Mouse (Mus musculus) layer of hippocampus, adult 6 months (tissue): ENCODE results near the gene Zfp607b. TPM values are rescaled to one million over a fixed set of nuclear protein-coding genes. Genes with fewer than 3 reads are reported as not detected.

Experiments used
- long read RNA-seq, 2 experiments: library from polyadenylated mRNA; unstranded; transcript quantifications; one replicate each; pipeline ENCODE4 v2.0.0; 2019 to 2020
- polyA plus RNA-seq: library from polyadenylated mRNA; unstranded; fragments of <200 nt; fragmentation: Nextera tagmentation; gene quantifications from 2 replicates; pipeline ENCODE4 v1.2.3, GENCODE M21; 2021

Zfp607b gene
- 2.6 and 4.0 TPM in 2 replicates for polyA plus RNA-seq
- long read RNA-seq, experiment 1, full-length matches to known transcripts, result 2 of 4 reads
- long read RNA-seq, experiment 1, partial matches to known transcripts, result 0 of 4 reads
- long read RNA-seq, experiment 1, other reads (novel, unspliced or antisense), result 2 of 4 reads
- long read RNA-seq, experiment 2, full-length matches to known transcripts, result 27 of 58 reads
- long read RNA-seq, experiment 2, partial matches to known transcripts, result 1 of 58 reads
- long read RNA-seq, experiment 2, other reads (novel, unspliced or antisense), result 30 of 58 reads

GRCm38 (mm10) chr7:27688815-27689612, at the start of gene Zfp607b:
Gene Zfp607b, plus strand, starts transcription at chr7:27689340.

GRCm38 (mm10) chr7:27653681-27654437, 35.3 kb upstream of the Zfp607b start, which contains the start of gene Ttc9b:
Gene Ttc9b, plus strand, starts transcription at chr7:27653915.

GRCm38 (mm10) chr7:27674522-27675221, 14.5 kb upstream of the Zfp607b start, which contains the start of gene Map3k10:
Gene Map3k10, minus strand, starts transcription at chr7:27674598.

GRCm38 (mm10) chr7:27731281-27731883, 42.2 kb downstream of the Zfp607b start, which contains the start of gene Zfp60:
Gene Zfp60, plus strand, starts transcription at chr7:27731389.

Other genes starting within 250 kb of the Zfp607b start
- 2.6 and 2.7 TPM in 2 replicates for gene Sptbn4, start 241.7 kb upstream of the Zfp607b start, polyA plus RNA-seq
- 41.8 and 47.3 TPM in 2 replicates for gene Blvrb, start 241.4 kb upstream of the Zfp607b start, polyA plus RNA-seq
- gene Sertad3, start 215.6 kb upstream of the Zfp607b start, polyA plus RNA-seq, result 3.2 and 4.1 TPM in 2 replicates
- 10.4 and 13.1 TPM in 2 replicates for gene Sertad1, start 202.4 kb upstream of the Zfp607b start, polyA plus RNA-seq
- gene Prx, start 190.0 kb upstream of the Zfp607b start, polyA plus RNA-seq, result 0.05 and 0.15 TPM in 2 replicates
- 7.2 and 14.8 TPM in 2 replicates for gene Hipk4, start 166.1 kb upstream of the Zfp607b start, polyA plus RNA-seq
- 471 and 602 TPM in 2 replicates for gene Pld3, start 136.1 kb upstream of the Zfp607b start, polyA plus RNA-seq
- gene 2310022A10Rik, start 136.1 kb upstream of the Zfp607b start, polyA plus RNA-seq, result 13.2 and 14.3 TPM in 2 replicates
- gene Akt2, start 97.8 kb upstream of the Zfp607b start, polyA plus RNA-seq, result 106 and 111 TPM in 2 replicates
- gene Ttc9b, start 35.4 kb upstream of the Zfp607b start, polyA plus RNA-seq, result 37.4 and 60.6 TPM in 2 replicates
- 9.6 and 9.7 TPM in 2 replicates for gene Map3k10, start 14.7 kb upstream of the Zfp607b start, polyA plus RNA-seq
- 6.1 and 8.2 TPM in 2 replicates for gene Zfp60, start 42.0 kb downstream of the Zfp607b start, polyA plus RNA-seq
- 0.43 and 0.70 TPM in 2 replicates for gene Zfp626, start 117.9 kb downstream of the Zfp607b start, polyA plus RNA-seq
- 2.2 and 2.8 TPM in 2 replicates for gene Zfp59, start 149.3 kb downstream of the Zfp607b start, polyA plus RNA-seq
- gene Zfp607a, start 168.2 kb downstream of the Zfp607b start, polyA plus RNA-seq, result 0.21 and 0.26 TPM in 2 replicates
- gene Zfp974, start 240.1 kb downstream of the Zfp607b start, polyA plus RNA-seq, result 3.0 and 4.1 TPM in 2 replicates